Comparison of ENCODE assay signal across 26 mouse cellular contexts in the genomic region with DNA sequence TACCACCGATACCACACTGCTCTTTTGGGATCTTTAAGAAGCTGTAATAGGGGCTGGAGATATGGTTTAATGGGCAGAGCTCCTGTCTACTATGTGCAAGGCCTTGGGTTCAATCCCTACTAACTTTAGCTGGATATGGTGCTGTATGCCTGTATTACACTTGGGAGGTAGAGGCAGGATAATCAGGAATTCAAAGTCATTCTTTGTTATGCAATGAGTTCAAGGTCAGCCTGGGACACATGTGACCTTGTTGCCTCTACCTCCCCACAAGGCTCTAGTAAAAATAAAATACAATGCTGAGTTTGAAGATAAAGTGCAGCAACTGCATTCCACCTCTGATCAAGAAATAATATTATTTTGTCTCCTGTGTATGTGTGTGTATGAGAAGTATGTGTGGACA.
"Had no signal": no experiment of that assay in that cellular context is flagged by ENCODE, and none has a peak within 500 bp of the region (broad histone marks: within the 10 kb centered on the region; RNA-seq: fewer than 3 reads in every experiment).

No protein-coding gene starts in this region.

- ATAC-seq: hindbrain, embryonic 16.5 days; inflammation-experienced regulatory T-cells, adult 6 months; intestine, embryonic 15.5 days; intestine, postnatal 0 days had no signal

- H3K36me3 ChIP-seq: heart, embryonic 15.5 days; hindbrain, embryonic 12.5 days; intestine, embryonic 15.5 days; liver, embryonic 13.5 days; liver, embryonic 15.5 days had no signal

- H3K9me3 ChIP-seq: heart, embryonic 13.5 days; heart, embryonic 15.5 days; hindbrain, embryonic 10.5 days; hindbrain, embryonic 12.5 days; intestine, embryonic 15.5 days; limb, embryonic 10.5 days; limb, embryonic 12.5 days; liver, embryonic 13.5 days; liver, embryonic 15.5 days had no signal

- DNase-seq: gastrocnemius, adult 2 months; gastrocnemius, postnatal 10 days; gastrocnemius, postnatal 25 days; heart, adult 2 months; heart, postnatal 4 days; kidney, adult 18-20 months; kidney, adult 8-10 months; kidney, postnatal 10 days; kidney, postnatal 25 days; kidney, postnatal 4 days; layer of hippocampus, adult 9-11 months; liver; liver, embryonic 13.5 days had no signal

- H3K27ac ChIP-seq: gastrocnemius, adult 2 months; heart, adult 2 months; heart, embryonic 13.5 days; heart, embryonic 15.5 days; hindbrain, embryonic 10.5 days; hindbrain, embryonic 12.5 days; hindbrain, embryonic 14.5 days; intestine, embryonic 15.5 days; left cerebral cortex, adult 2 months; limb, embryonic 10.5 days; limb, embryonic 12.5 days; liver, embryonic 13.5 days; liver, embryonic 15.5 days had no signal

- H3K4me3 ChIP-seq: gastrocnemius, adult 2 months; heart, adult 2 months; heart, embryonic 13.5 days; heart, embryonic 15.5 days; hindbrain, embryonic 10.5 days; hindbrain, embryonic 12.5 days; intestine, embryonic 15.5 days; left cerebral cortex, adult 2 months; limb, embryonic 10.5 days; limb, embryonic 12.5 days; liver, embryonic 13.5 days; liver, embryonic 15.5 days had no signal

- H3K9ac ChIP-seq: heart, embryonic 13.5 days; heart, embryonic 15.5 days; hindbrain, embryonic 12.5 days; hindbrain, embryonic 14.5 days; intestine, embryonic 15.5 days; limb, embryonic 12.5 days; liver, embryonic 13.5 days; liver, embryonic 15.5 days had no signal

- H3K27me3 ChIP-seq: heart, embryonic 13.5 days; heart, embryonic 15.5 days; hindbrain, embryonic 12.5 days; intestine, embryonic 15.5 days; limb, embryonic 12.5 days; liver, embryonic 13.5 days; liver, embryonic 15.5 days had no signal
